ENCODE assay signal across 18 mouse cellular contexts in genomic region chr2:126287942-126288341, GRCm38 (mm10).
A peak's percentile ranks its signal among the peaks of the same experiment; 100 is the strongest.
DNase-seq lines count a peak whose midpoint lies in the region; ATAC-seq lines count a peak whose summit lies in the region.
"Had no signal": no experiment of that assay in that cellular context is flagged by ENCODE, and none has a peak within 500 bp of the region (broad histone marks: within the 10 kb centered on the region; RNA-seq: fewer than 3 reads in every experiment).

No protein-coding gene starts in this region.

- no peak for DNase-seq in frontal cortex, postnatal 14 days (ENCODE audit: low spot score in 2 of 2)
- DNase-seq in layer of hippocampus, adult 11-12 months (ENCODE audit: low spot score), result peak; percentile 8
- DNase-seq in layer of hippocampus, postnatal 36 days, result no peak
- DNase-seq in left cerebral cortex, adult 9 months (ENCODE audit: low spot score in 2 of 2), result peak; percentile 4 to 8
- DNase-seq in left cerebral cortex, adult 11 months (ENCODE audit: low spot score), result no peak
- DNase-seq in right cerebral cortex, adult 2 months (ENCODE audit: low spot score in 2 of 2), result peak; percentile 5 to 19
- DNase-seq in right cerebral cortex, postnatal 25 days, result no peak
- DNase-seq: adrenal gland, adult 8-10 months; adrenal gland, postnatal 36 days; B cell, adult 2 months; cerebellum, adult 11 months; cerebellum, adult 8-10 months; cerebellum, postnatal 14 days; embryo, embryonic 11 days; gastrocnemius, postnatal 10 days; heart, postnatal 36 days had no signal

- ATAC-seq in frontal cortex, adult (ENCODE audit: low TSS enrichment), result peak; percentile 94
- ATAC-seq: CD4-positive, CD25-positive, alpha-beta regulatory T cell, adult 4 months had no signal

Comparison
In these comparisons a context has a peak if more than half of its experiments do, and no peak if none do; other contexts are left out.
1. DNase-seq: peak in layer of hippocampus, adult 11-12 months (single experiment), left cerebral cortex, adult 9 months (2 of 2) and right cerebral cortex, adult 2 months (2 of 2); none in frontal cortex, postnatal 14 days (0 of 2), layer of hippocampus, postnatal 36 days (0 of 2), left cerebral cortex, adult 11 months (single experiment) and right cerebral cortex, postnatal 25 days (single experiment).